Mouse (Mus musculus): ENCODE data around the gene Gdap1l1.
A peak's percentile ranks its signal among the peaks of the same experiment; 100 is the strongest.
"Not testable (repeated sequence)": the region's sequence is repeated elsewhere in the genome, so short reads cannot be mapped to it uniquely, and the experiment has no call there.

Gdap1l1 gene

GRCm38 (mm10) chr2:163422895-163423660 lies 15.2 kb upstream of the Gdap1l1 start:
- DNase-seq (ENCODE audit: low read depth, low spot score) = no peak

- DNase-seq (ENCODE audit: low read depth, low spot score) = no peak
Measured at GRCm38 (mm10) chr2:163424597-163424996, 13.7 kb upstream of the Gdap1l1 start, which contains the start of gene Oser1. Gene Oser1, minus strand, starts transcription at chr2:163424697.

GRCm38 (mm10) chr2:163428346-163429011 lies 9.8 kb upstream of the Gdap1l1 start:
- DNase-seq (ENCODE audit: low read depth, low spot score) = no peak

GRCm38 (mm10) chr2:163431289-163431688 lies 7.0 kb upstream of the Gdap1l1 start:
- no peak for DNase-seq (ENCODE audit: low read depth, low spot score)

- DNase-seq (ENCODE audit: low read depth, low spot score) = no peak
Measured at GRCm38 (mm10) chr2:163433971-163434370, 4.3 kb upstream of the Gdap1l1 start.

GRCm38 (mm10) chr2:163437800-163438199 lies 476 bp upstream of the Gdap1l1 start:
- DNase-seq (ENCODE audit: low read depth, low spot score) = no peak

GRCm38 (mm10) chr2:163438619-163439451 lies 559 bp downstream of the Gdap1l1 start:
- DNase-seq (ENCODE audit: low read depth, low spot score) = peak; percentile 71

- DNase-seq (ENCODE audit: low read depth, low spot score) = no peak
Measured at GRCm38 (mm10) chr2:163439488-163439887, 1.2 kb downstream of the Gdap1l1 start.

GRCm38 (mm10) chr2:163443543-163443942 lies 5.3 kb downstream of the Gdap1l1 start:
- DNase-seq (ENCODE audit: low read depth, low spot score) = no peak

- DNase-seq (ENCODE audit: low read depth, low spot score) = no peak
Measured at GRCm38 (mm10) chr2:163444017-163444416, 5.7 kb downstream of the Gdap1l1 start.

- no peak for DNase-seq (ENCODE audit: low read depth, low spot score)
Measured at GRCm38 (mm10) chr2:163447375-163447774, 9.1 kb downstream of the Gdap1l1 start.

GRCm38 (mm10) chr2:163449276-163449675 lies 11.0 kb downstream of the Gdap1l1 start:
- no peak for DNase-seq (ENCODE audit: low read depth, low spot score)

GRCm38 (mm10) chr2:163450668-163451295 lies 12.5 kb downstream of the Gdap1l1 start:
- no peak for DNase-seq (ENCODE audit: low read depth, low spot score)

GRCm38 (mm10) chr2:163452738-163453137 lies 14.5 kb downstream of the Gdap1l1 start:
- DNase-seq (ENCODE audit: low read depth, low spot score) = no peak

- no peak for DNase-seq (ENCODE audit: low read depth, low spot score)
Measured at GRCm38 (mm10) chr2:163453378-163453777, 15.1 kb downstream of the Gdap1l1 start.

- DNase-seq (ENCODE audit: low read depth, low spot score) = no peak
Measured at GRCm38 (mm10) chr2:163458539-163459265, 20.4 kb downstream of the Gdap1l1 start.

GRCm38 (mm10) chr2:163459380-163459779 lies 21.1 kb downstream of the Gdap1l1 start:
- no peak for DNase-seq (ENCODE audit: low read depth, low spot score)

GRCm38 (mm10) chr2:163460622-163461021 lies 22.3 kb downstream of the Gdap1l1 start:
- DNase-seq (ENCODE audit: low read depth, low spot score) = no peak

- DNase-seq (ENCODE audit: low read depth, low spot score) = not testable (repeated sequence)
Measured at GRCm38 (mm10) chr2:163461307-163461706, 23.0 kb downstream of the Gdap1l1 start.

GRCm38 (mm10) chr2:163462386-163462785 lies 24.1 kb downstream of the Gdap1l1 start:
- DNase-seq (ENCODE audit: low read depth, low spot score) = no peak

GRCm38 (mm10) chr2:163462801-163463200 lies 24.5 kb downstream of the Gdap1l1 start:
- no peak for DNase-seq (ENCODE audit: low read depth, low spot score)
